Mouse (Mus musculus) stomach, adult 2 months (tissue): ENCODE data around the gene Samt3. TPM values are rescaled to one million over a fixed set of nuclear protein-coding genes. Genes with fewer than 3 reads are reported as not detected.

Experiments used
- polyA plus RNA-seq: library from polyadenylated mRNA; depleted of rRNA; stranded (reverse); fragments of >200 nt; gene quantifications from 2 replicates; pipeline ENCODE4 v1.2.3, GENCODE M21; 2012; rRNA removed

The Samt3 gene
- not detected in 2 replicates for polyA plus RNA-seq

DNA sequence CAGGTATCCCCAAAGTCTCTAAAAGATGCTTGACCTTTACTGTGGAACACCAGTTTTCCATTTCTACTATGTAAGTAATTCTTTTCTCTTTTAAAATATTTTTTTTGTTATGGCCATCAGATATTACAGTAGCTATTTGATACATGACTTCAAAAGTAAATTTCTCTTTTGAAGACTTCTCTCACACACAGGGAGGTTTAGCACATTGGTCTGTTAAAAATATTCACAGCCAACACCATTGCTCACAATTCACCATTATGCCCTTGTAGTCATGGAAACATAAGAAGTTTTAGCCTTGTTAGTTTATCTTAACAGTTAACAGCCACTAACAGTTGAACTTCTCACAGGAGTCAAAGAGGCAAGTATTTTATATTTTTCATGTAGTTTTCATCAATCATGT lies at the start of gene Samt3:
TSS of gene Samt3 (plus strand) at position 301 of the 400 bp plus-strand sequence.

Other genes with a start within 250 kb of the Samt3 start
- not detected in 2 replicates for gene 5430427O19Rik, start 173.8 kb upstream of the Samt3 start, polyA plus RNA-seq
- gene Nr0b1, start 147.6 kb downstream of the Samt3 start, polyA plus RNA-seq = not detected in 2 replicates